Mouse (Mus musculus) midbrain, embryonic 14.5 days (tissue): ENCODE data around the gene Gm5134. TPM values are rescaled to one million over a fixed set of nuclear protein-coding genes. Genes with fewer than 3 reads are reported as not detected.
"Not testable (repeated sequence)": the region's sequence is repeated elsewhere in the genome, so short reads cannot be mapped to it uniquely, and the experiment has no call there.

Experiments used
- ATAC-seq: fragments of 200-750 bp; cut with Nextera tagmentation; 2 replicates; pipeline ENCODE4 v1.8.0; 2017; ENCODE audit warnings: moderate number of reproducible peaks, moderate library complexity; ENCODE audit not compliant: low FRiP score, low TSS enrichment
- DNase-seq: peaks from one replicate; pipeline ENCODE4 v3.0.0-alpha.2; 2015
- H3K27ac ChIP-seq: fragments of 300-500 bp; sonication (generic); replicated peaks from 2 replicates; pipeline ENCODE4 v1.5.1; 2014; ENCODE audit warnings: mild to moderate bottlenecking, low read depth, low read length, moderate library complexity
- H3K27me3 ChIP-seq: fragments of 300-500 bp; sonication (generic); 2 replicates; pipeline ENCODE4 v1.6.1; 2014; ENCODE audit warnings: low read length, control low read depth, mixed read lengths; ENCODE audit not compliant: control insufficient read depth, insufficient read depth
- H3K36me3 ChIP-seq: fragments of 300-500 bp; sonication (generic); 2 replicates; pipeline ENCODE4 v1.6.1; 2014; ENCODE audit warnings: low read length, control low read depth; ENCODE audit not compliant: control insufficient read depth, insufficient read depth
- H3K4me1 ChIP-seq: fragments of 300-500 bp; sonication (generic); 2 replicates; pipeline ENCODE4 v1.6.1; 2014; ENCODE audit warnings: mild to moderate bottlenecking, antibody characterized with exemption, low read length, control low read depth; ENCODE audit not compliant: control insufficient read depth, insufficient read depth
- H3K4me2 ChIP-seq: fragments of 300-500 bp; sonication (generic); 2 replicates; pipeline ENCODE4 v1.6.1; 2014; ENCODE audit warnings: mild to moderate bottlenecking, low read length, moderate library complexity
- H3K4me3 ChIP-seq: fragments of 300-500 bp; sonication (generic); replicated peaks from 2 replicates; pipeline ENCODE4 v1.5.1; 2014; ENCODE audit warnings: low read depth, low read length
- H3K9ac ChIP-seq: fragments of 300-500 bp; sonication (generic); replicated peaks from 2 replicates; pipeline ENCODE4 v1.6.1; 2014; ENCODE audit warnings: mild to moderate bottlenecking, low read length, moderate library complexity
- H3K9me3 ChIP-seq: fragments of 300-500 bp; sonication (generic); 2 replicates; pipeline ENCODE4 v1.6.1; 2016; ENCODE audit warnings: low read length, control low read depth, mixed read lengths; ENCODE audit not compliant: control insufficient read depth
- WGBS: fragments of 180-500 bp; shearing (Covaris S2); extraction: QIAGEN DNeasy Blood & Tissue Kit; methylation state at CpG from one replicate; pipeline ENCODE4 v1.1.7; 2014; 5-methylcytosine and 5-hydroxymethylcytosine counted together
- polyA plus RNA-seq: library from polyadenylated mRNA; unstranded; fragments of >200 nt; fragmentation: Nextera tagmentation; extraction: Ambion mirVana; gene quantifications from 2 replicates; pipeline ENCODE4 v1.2.1, GENCODE M21; 2014

The Gm5134 gene
- polyA plus RNA-seq, 1 experiment from 2014 or later, result not detected

GRCm38 (mm10) chr10:75975216-75975615 is 20.9 kb downstream of the Gm5134 start:
- Histone ChIP-seq H3K36me3 (no peaks in the 10 kb centered on the region), H3K9ac (no peak overlapping the region), H3K9me3 (no peaks in the 10 kb centered on the region), H3K4me2 (no peak overlapping the region), H3K27me3 (no peaks in the 10 kb centered on the region), H3K4me1 (no peaks in the 10 kb centered on the region), H3K27ac (no peak overlapping the region), H3K4me3 (no peak overlapping the region)
- DNase-seq (no peak), ATAC-seq (no peak)
- 78% methylated on average over 5 of the region's 5 CpGs for WGBS

GRCm38 (mm10) chr10:75978119-75978834 is 24.0 kb downstream of the Gm5134 start:
- no peak overlapping the region for H3K27ac ChIP-seq
- H3K4me2 ChIP-seq, result no peak overlapping the region
- no peaks in the 10 kb centered on the region for H3K27me3 ChIP-seq
- no peak overlapping the region for H3K4me3 ChIP-seq
- no peak overlapping the region for H3K9ac ChIP-seq
- DNase-seq (no peak), ATAC-seq (no peak)
- no peaks in the 10 kb centered on the region for H3K4me1 ChIP-seq
- no peaks in the 10 kb centered on the region for H3K9me3 ChIP-seq
- 48% methylated on average over 10 of the region's 10 CpGs for WGBS
- H3K36me3 ChIP-seq, result no peaks in the 10 kb centered on the region

- Histone ChIP-seq H3K4me3 (no peak overlapping the region), H3K27ac (no peak overlapping the region), H3K4me1 (no peaks in the 10 kb centered on the region), H3K9me3 (no peaks in the 10 kb centered on the region), H3K36me3 (no peaks in the 10 kb centered on the region), H3K4me2 (no peak overlapping the region), H3K27me3 (no peaks in the 10 kb centered on the region), H3K9ac (no peak overlapping the region)
- WGBS, result 87% methylated on average over 5 of the region's 5 CpGs
- no peak for DNase-seq
- ATAC-seq, result no peak
Measured at GRCm38 (mm10) chr10:75978835-75979157, 24.5 kb downstream of the Gm5134 start.

- H3K27ac ChIP-seq, result no peak overlapping the region
- no peaks in the 10 kb centered on the region for H3K4me1 ChIP-seq
- H3K9me3 ChIP-seq, result no peaks in the 10 kb centered on the region
- no peak overlapping the region for H3K4me2 ChIP-seq
- H3K36me3 ChIP-seq, result no peaks in the 10 kb centered on the region
- ATAC-seq, result no peak
- no peak for DNase-seq
- 94% methylated on average over 3 of the region's 3 CpGs for WGBS
- no peaks in the 10 kb centered on the region for H3K27me3 ChIP-seq
- H3K4me3 ChIP-seq, result no peak overlapping the region
- H3K9ac ChIP-seq, result no peak overlapping the region
Measured at GRCm38 (mm10) chr10:75979432-75979831, 25.1 kb downstream of the Gm5134 start.

DNA sequence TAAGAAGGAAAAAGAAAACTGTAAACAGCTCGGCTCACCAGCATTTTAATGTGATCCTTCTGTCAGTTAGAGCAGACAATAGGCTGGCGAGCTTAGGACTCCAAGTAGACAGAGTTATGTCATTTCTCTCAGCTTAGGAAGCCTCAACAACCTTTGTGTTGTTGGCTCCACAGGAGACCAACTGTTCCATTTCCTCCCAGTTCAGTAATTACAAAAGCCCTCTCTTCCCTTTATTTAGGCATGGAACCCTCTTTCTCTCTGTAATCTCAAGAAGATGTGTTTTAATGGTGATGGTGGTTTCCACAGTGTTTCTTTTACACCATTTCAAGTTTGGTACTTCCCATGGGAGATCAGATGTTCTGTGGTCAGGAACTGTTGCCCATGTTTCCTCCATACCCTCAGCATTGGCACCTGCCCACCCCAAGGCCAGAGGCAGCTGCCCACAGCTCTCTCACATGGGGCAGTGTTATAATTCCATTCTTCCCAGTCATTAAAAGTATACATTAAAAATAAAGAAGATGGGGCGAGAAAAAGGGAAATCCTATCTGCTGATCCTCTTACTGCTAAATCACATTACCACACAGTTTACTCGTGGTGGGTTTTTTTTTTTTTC is 36.2 kb downstream of the Gm5134 start:
- Histone ChIP-seq H3K9ac (no peak overlapping the region), H3K36me3 (no peaks in the 10 kb centered on the region), H3K27me3 (no peaks in the 10 kb centered on the region), H3K4me1 (no peaks in the 10 kb centered on the region), H3K4me3 (no peak overlapping the region), H3K27ac (no peak overlapping the region), H3K9me3 (no peaks in the 10 kb centered on the region), H3K4me2 (no peak overlapping the region)
- WGBS, result 64% methylated on average over 4 of the region's 4 CpGs
- DNase-seq (no peak), ATAC-seq (no peak)

- ATAC-seq (no peak), DNase-seq (no peak)
- no peaks in the 10 kb centered on the region for H3K27me3 ChIP-seq
- 90% methylated on average over 15 of the region's 15 CpGs for whole genome bisulfite sequencing
- no peaks in the 10 kb centered on the region for H3K4me1 ChIP-seq
- no peak overlapping the region for H3K27ac ChIP-seq
- no peak overlapping the region for H3K9ac ChIP-seq
- no peaks in the 10 kb centered on the region for H3K9me3 ChIP-seq
- no peak overlapping the region for H3K4me3 ChIP-seq
- no peaks in the 10 kb centered on the region for H3K36me3 ChIP-seq
- H3K4me2 ChIP-seq, result no peak overlapping the region
Measured at GRCm38 (mm10) chr10:75993616-75994240, 39.4 kb downstream of the Gm5134 start.

GRCm38 (mm10) chr10:75994531-75995210 is 40.4 kb downstream of the Gm5134 start:
- not testable (repeated sequence) for H3K27me3 ChIP-seq, H3K27ac ChIP-seq, H3K4me3 ChIP-seq, H3K4me2 ChIP-seq, H3K4me1 ChIP-seq, DNase-seq, H3K9me3 ChIP-seq, H3K9ac ChIP-seq, ATAC-seq, H3K36me3 ChIP-seq
- WGBS, result 79% methylated on average over 12 of the region's 13 CpGs

DNA sequence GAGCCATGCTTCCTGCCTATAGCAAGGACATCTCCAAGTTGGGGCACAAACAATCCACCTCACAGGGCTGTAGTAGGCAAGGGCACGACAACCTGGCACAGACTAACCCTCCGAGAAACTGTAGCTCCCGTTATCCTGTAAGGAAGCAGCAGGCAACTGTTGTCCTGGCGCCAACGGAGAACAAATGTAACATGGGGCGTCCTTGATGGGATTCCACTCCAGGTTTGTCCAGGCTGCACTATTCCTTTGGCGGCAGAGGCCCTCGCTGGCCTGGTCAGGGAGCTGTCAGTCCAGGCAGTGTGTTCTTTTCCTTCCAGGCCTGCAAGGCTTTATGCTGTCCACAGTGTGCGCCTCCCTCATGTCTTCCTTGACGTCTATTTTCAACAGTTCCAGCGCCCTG is 41.1 kb downstream of the Gm5134 start:
- 87% methylated on average over 11 of the region's 11 CpGs for WGBS
- no peak for ATAC-seq
- H3K9ac ChIP-seq, result no peak overlapping the region

More for the DNA sequence above, 41.1 kb downstream of the Gm5134 start:
- no peaks in the 10 kb centered on the region for H3K36me3 ChIP-seq
- no peak for DNase-seq
- H3K4me3 ChIP-seq, result no peak overlapping the region
- no peaks in the 10 kb centered on the region for H3K9me3 ChIP-seq
- H3K27ac ChIP-seq, result no peak overlapping the region
- H3K27me3 ChIP-seq, result no peaks in the 10 kb centered on the region
- no peaks in the 10 kb centered on the region for H3K4me1 ChIP-seq
- H3K4me2 ChIP-seq, result no peak overlapping the region
